Mouse (Mus musculus): Measurements from ENCODE around the gene Pitpna.

The Pitpna gene

GRCm38 (mm10) chr11:75565849-75566248 lies 22.0 kb upstream of the Pitpna start:
- DNase-seq, result no peak

GRCm38 (mm10) chr11:75566276-75567196 lies 21.4 kb upstream of the Pitpna start:
- no peak for DNase-seq

- no peak for DNase-seq
These were observed 20.4 kb upstream of the Pitpna start for GRCm38 (mm10) chr11:75567346-75568114.

GRCm38 (mm10) chr11:75568115-75568511 lies 19.8 kb upstream of the Pitpna start:
- DNase-seq, result no peak

- peak; percentile 81 for DNase-seq
These were observed 18.9 kb upstream of the Pitpna start for GRCm38 (mm10) chr11:75568962-75569361.

GRCm38 (mm10) chr11:75570375-75571125 lies 17.3 kb upstream of the Pitpna start:
- no peak for DNase-seq

- no peak for DNase-seq
These were observed 16.5 kb upstream of the Pitpna start for GRCm38 (mm10) chr11:75571126-75571990.

GRCm38 (mm10) chr11:75572301-75572791 lies 15.6 kb upstream of the Pitpna start:
- DNase-seq, result no peak

GRCm38 (mm10) chr11:75572854-75573650 lies 14.8 kb upstream of the Pitpna start:
- peak; percentile 95 for DNase-seq

GRCm38 (mm10) chr11:75574378-75575123 lies 13.3 kb upstream of the Pitpna start:
- no peak for DNase-seq

- no peak for DNase-seq
These were observed 12.3 kb upstream of the Pitpna start for GRCm38 (mm10) chr11:75575560-75576123.

GRCm38 (mm10) chr11:75578609-75579008 lies 9.3 kb upstream of the Pitpna start:
- no peak for DNase-seq

- DNase-seq, result no peak
These were observed 6.3 kb upstream of the Pitpna start for GRCm38 (mm10) chr11:75581495-75582149.

GRCm38 (mm10) chr11:75583521-75583920 lies 4.4 kb upstream of the Pitpna start:
- no peak for DNase-seq

- no peak for DNase-seq
These were observed 2.8 kb upstream of the Pitpna start for GRCm38 (mm10) chr11:75585061-75585460.

- DNase-seq, result no peak
These were observed 1.9 kb upstream of the Pitpna start for GRCm38 (mm10) chr11:75585978-75586377.

- no peak for DNase-seq
These were observed 934 bp upstream of the Pitpna start for GRCm38 (mm10) chr11:75586963-75587362.

- no peak for DNase-seq
These were observed 516 bp downstream of the Pitpna start for GRCm38 (mm10) chr11:75588285-75588941.

GRCm38 (mm10) chr11:75592612-75593011 lies 4.7 kb downstream of the Pitpna start:
- no peak for DNase-seq
